Mouse (Mus musculus): ENCODE measurements around the gene Taok1.

DNA sequence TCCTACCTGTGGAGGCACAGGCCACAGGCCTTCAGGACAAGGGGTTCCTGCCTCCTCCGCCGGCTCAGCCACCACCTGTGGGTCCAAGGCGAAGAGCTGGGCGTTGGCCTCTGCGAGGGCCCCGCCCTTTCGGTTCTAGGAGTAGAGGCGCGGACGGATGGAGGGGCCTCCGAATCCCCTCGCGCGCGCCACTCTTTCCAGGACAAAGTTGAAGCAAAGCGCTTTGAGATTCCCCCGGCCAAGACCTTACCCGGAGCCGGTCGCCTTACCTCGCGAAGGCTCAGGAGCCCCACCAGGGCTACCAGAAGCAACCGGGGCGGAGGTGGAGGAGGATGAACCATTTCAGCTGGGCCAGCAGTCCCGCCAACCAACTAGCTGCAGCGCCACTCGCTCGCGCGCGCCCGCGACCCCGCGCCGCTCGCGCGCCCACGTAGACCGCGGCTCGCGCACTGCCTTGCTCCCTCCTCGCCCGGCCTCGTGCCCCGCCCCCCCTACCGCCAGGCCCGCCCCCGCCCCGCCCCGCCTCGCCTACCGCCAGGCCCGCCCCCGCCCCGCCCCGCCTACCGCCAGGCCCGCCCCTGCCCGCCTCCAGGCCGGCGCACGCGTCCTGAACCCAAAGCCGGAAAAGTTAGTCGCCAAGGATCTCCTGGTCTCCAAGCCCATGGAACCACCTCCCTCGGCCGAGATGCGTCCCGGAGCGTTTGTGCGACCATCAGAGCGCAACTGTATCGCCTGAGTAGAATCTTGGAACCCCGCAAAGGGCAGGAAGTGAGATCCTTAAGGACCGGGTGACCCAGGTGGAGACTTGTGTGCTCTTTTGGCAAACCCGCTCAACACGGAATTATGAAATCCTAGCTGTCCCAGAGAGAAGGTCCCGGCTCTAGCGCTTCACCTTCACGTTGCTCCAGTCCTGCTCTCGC is 94.5 kb downstream of the Taok1 start:
- no peak for TF ChIP-seq ZC3H11A (IDR thresholded peaks at IDR 0.05; ENCODE audit: borderline replicate concordance, low read depth, low read length)
- TF ChIP-seq MAFK (IDR thresholded peaks at IDR 0.05; ENCODE audit: insufficient read depth, low read depth, low read length), result no peak
- no peak for TF ChIP-seq HCFC1 (IDR thresholded peaks at IDR 0.05; ENCODE audit: borderline replicate concordance, insufficient read depth, low read length)
- no peak for TF ChIP-seq ZNF384 (IDR thresholded peaks at IDR 0.05; ENCODE audit: low read depth, low read length)
- no peak for TF ChIP-seq CHD2 (IDR thresholded peaks at IDR 0.05; ENCODE audit: low read depth, low read length)

All from ES-E14 (cell line).